Mouse (Mus musculus): ENCODE measurements around the gene Eif4e. TPM values are rescaled to one million over a fixed set of nuclear protein-coding genes. Genes with fewer than 3 reads are reported as not detected.
A peak's percentile ranks its signal among the peaks of the same experiment; 100 is the strongest.

Eif4e gene
- 382 and 420 TPM in 2 replicates for polyA plus RNA-seq (2015; fragmentation: Nextera tagmentation; extraction: Ambion mirVana)

GRCm38 (mm10) chr3:138526073-138526915 lies at the start of gene Eif4e:
TSS of gene Eif4e (plus strand) at chr3:138526179.
- 0 out of 2 replicates have a peak, but pooled peaks have one; percentile 38 for ATAC-seq (ENCODE audit: insufficient number of reproducible peaks, insufficient read depth, low FRiP score, low TSS enrichment, low read depth)
- peak within 1 kb of the TSS; percentile 81 for H3K4me2 ChIP-seq
- 1% methylated on average over 39 of the region's 39 CpGs for WGBS
- H3K27me3 ChIP-seq: no peaks in the 10 kb centered on the region
- H3K36me3 ChIP-seq: no peaks in the 10 kb centered on the region
- peak within 1 kb of the TSS; percentile 91 for H3K27ac ChIP-seq
- peaks cover 21% of the 10 kb centered on the region for H3K4me1 ChIP-seq
- H3K4me3 ChIP-seq: peak within 1 kb of the TSS; percentile 99
- peak within 1 kb of the TSS; percentile 72 for H3K9ac ChIP-seq
- no peaks in the 10 kb centered on the region for H3K9me3 ChIP-seq

DNA sequence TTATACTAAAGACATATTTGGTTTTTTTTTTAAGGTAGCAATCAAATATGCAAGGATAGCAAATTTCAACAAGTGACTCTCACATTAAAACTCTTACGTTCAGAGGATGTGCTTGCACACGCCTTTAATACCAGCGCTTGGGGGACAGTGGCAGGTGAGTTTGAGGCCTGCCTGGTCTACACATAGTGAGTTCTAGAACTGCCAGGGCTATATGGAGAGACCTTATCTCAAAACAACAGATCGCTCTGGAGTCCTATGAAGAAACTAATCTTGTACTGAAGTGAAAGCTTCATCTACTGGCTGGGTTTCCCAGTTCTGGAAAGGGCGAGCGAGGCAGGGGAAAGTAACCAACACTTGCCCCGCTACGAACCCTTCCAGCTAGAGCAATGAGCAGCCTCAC lies 46.5 kb upstream of the Eif4e start:
- Histone ChIP-seq H3K4me3 (no peak overlapping the region), H3K4me1 (no peaks in the 10 kb centered on the region), H3K27ac (no peak overlapping the region), H3K27me3 (no peaks in the 10 kb centered on the region), H3K36me3 (peaks cover 38% of the 10 kb centered on the region), H3K4me2 (no peak overlapping the region), H3K9me3 (no peaks in the 10 kb centered on the region), H3K9ac (no peak overlapping the region)
- 93% methylated on average over 8 of the region's 8 CpGs for WGBS
- no peak for ATAC-seq (ENCODE audit: insufficient number of reproducible peaks, insufficient read depth, low FRiP score, low TSS enrichment, low read depth)

GRCm38 (mm10) chr3:138481526-138482284 lies 44.3 kb upstream of the Eif4e start:
- Histone ChIP-seq H3K9me3 (no peaks in the 10 kb centered on the region), H3K36me3 (peaks cover 48% of the 10 kb centered on the region), H3K27ac (no peak overlapping the region), H3K27me3 (no peaks in the 10 kb centered on the region), H3K4me2 (no peak overlapping the region), H3K9ac (no peak overlapping the region), H3K4me1 (no peaks in the 10 kb centered on the region), H3K4me3 (no peak overlapping the region)
- no peak for ATAC-seq (ENCODE audit: insufficient number of reproducible peaks, insufficient read depth, low FRiP score, low TSS enrichment, low read depth)
- 76% methylated on average over 14 of the region's 14 CpGs for WGBS

GRCm38 (mm10) chr3:138483240-138483639 lies 42.7 kb upstream of the Eif4e start:
- H3K27me3 ChIP-seq: no peaks in the 10 kb centered on the region
- H3K4me3 ChIP-seq: no peak overlapping the region
- H3K36me3 ChIP-seq: peaks cover 47% of the 10 kb centered on the region
- 94% methylated on average over 2 of the region's 2 CpGs for WGBS
- H3K9ac ChIP-seq: no peak overlapping the region
- no peaks in the 10 kb centered on the region for H3K9me3 ChIP-seq
- H3K4me1 ChIP-seq: peaks cover 10% of the 10 kb centered on the region
- ATAC-seq (ENCODE audit: insufficient number of reproducible peaks, insufficient read depth, low FRiP score, low TSS enrichment, low read depth): no peak
- H3K4me2 ChIP-seq: no peak overlapping the region
- H3K27ac ChIP-seq: no peak overlapping the region

DNA sequence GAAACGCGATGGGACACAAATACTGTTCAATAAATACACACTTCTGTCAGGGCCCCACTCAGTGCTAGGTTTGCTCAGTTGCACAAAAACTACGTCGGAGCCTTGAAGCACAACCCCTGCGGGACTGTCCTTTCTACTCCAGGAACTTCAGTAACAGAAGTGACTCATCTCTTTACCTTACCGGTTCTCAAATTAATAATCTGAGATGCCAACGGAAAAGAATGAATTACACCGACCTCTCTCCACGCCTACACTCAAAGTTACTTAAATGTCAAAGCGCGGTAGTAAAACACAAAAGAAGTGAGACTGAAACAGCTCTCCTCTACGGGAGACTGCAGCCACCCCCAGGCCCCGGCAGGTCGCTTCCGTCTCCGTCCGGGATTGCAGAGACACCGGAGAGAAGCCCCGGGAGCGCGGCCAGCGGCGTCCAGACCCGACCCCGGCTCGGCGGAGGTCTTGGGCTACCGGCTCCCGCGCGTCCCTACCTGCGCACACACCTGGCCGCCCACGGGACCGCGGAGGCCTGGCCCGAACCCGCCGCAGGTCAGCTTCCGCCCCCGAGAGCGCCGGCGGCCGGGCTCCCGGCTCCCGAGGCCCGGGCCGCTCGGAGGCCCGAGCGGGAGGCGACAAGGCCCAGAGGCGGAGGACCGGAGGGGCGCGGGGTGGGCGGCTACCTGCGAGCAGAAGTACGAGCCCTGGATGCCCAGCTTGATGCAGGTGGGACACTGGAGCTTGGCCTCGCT lies 37.2 kb upstream of the Eif4e start:
- no peak; the same call in none of the 2 replicates for ATAC-seq (ENCODE audit: insufficient number of reproducible peaks, insufficient read depth, low FRiP score, low TSS enrichment, low read depth)
- under 1% methylated on average over 60 of the region's 61 CpGs for WGBS
- H3K27me3 ChIP-seq: no peaks in the 10 kb centered on the region; the same call in 1 of the 2 replicates
- H3K27ac ChIP-seq: peak overlapping the region; percentile 72; the same call in 1 of the 2 replicates
- peak overlapping the region; percentile 87 for H3K4me3 ChIP-seq
- H3K4me1 ChIP-seq: peaks cover 12% of the 10 kb centered on the region
- peaks cover 18% of the 10 kb centered on the region for H3K36me3 ChIP-seq
- peak overlapping the region; percentile 91 for H3K9ac ChIP-seq
- no peaks in the 10 kb centered on the region for H3K9me3 ChIP-seq
- peak overlapping the region; percentile 78 for H3K4me2 ChIP-seq

DNA sequence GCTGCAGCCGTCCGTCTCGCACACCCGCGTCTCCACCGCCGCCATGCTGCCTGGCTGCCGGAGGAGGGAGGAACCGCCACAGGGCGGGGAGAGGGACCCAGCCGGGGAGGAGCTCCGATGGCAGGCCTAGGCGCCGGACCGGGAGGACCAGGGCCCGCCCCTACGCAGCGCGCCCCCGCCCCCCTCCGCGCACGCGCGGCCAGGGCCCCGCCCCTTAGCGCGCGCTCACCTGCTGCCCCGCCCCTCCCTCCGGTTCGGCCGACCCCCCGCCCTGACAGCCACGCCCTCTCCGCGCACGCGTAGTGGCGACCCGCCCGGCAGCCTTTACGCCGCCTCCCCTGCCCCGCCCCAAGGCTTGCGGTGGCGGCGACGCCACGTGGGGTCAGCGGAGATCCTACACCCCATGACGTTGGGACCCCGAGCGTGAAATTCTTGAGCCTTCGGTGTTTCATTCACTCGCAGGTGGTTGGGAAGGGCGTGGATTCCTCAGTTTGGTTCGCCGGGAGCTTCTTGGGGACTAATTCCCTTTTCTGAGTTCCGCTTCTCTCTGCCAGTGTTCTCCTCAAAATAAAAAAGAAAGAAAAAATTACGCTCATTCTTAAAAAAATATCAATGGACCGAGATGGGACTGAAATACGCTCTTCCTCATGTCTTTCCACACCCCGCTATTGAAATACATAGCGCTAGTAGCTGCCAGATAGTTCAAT lies 36.5 kb upstream of the Eif4e start, which contains the start of gene Metap1:
Gene Metap1 (minus strand): TSS at position 189 of the 707 bp plus-strand sequence.
- Histone ChIP-seq H3K9me3 (no peaks in the 10 kb centered on the region), H3K4me2 (peak within 1 kb of the TSS; percentile 78), H3K9ac (peak within 1 kb of the TSS; percentile 91), H3K27me3 (no peaks in the 10 kb centered on the region; the same call in 1 of the 2 replicates), H3K4me3 (peak within 1 kb of the TSS; percentile 87), H3K27ac (peak within 1 kb of the TSS; percentile 72; the same call in 1 of the 2 replicates), H3K36me3 (peaks cover 16% of the 10 kb centered on the region), H3K4me1 (peaks cover 12% of the 10 kb centered on the region)
- peak; percentile 98 for ATAC-seq (ENCODE audit: insufficient number of reproducible peaks, insufficient read depth, low FRiP score, low TSS enrichment, low read depth)
- under 1% methylated on average over 46 of the region's 65 CpGs for WGBS

DNA sequence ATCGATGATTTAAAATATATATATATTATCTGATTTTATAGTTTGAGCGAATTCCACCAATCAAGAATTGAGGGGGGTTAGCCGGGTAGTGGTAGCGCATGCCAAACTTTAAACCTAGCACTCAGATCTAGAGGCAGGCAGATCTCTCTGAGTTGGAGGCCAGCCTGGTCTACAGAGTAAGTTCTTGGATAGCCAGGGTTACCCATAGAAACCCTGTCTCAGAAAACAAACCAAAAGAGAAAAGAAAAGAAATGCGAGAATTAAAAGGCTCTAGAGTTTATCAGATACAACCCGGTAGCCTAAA lies 36.0 kb upstream of the Eif4e start:
- Histone ChIP-seq H3K4me2 (peak overlapping the region; percentile 78), H3K9ac (peak overlapping the region; percentile 91), H3K27ac (no peak overlapping the region), H3K27me3 (no peaks in the 10 kb centered on the region; the same call in 1 of the 2 replicates), H3K4me1 (peaks cover 12% of the 10 kb centered on the region), H3K4me3 (peak overlapping the region; percentile 87), H3K9me3 (no peaks in the 10 kb centered on the region), H3K36me3 (peaks cover 11% of the 10 kb centered on the region)
- 24% methylated on average over 6 of the region's 6 CpGs for WGBS
- ATAC-seq (ENCODE audit: insufficient number of reproducible peaks, insufficient read depth, low FRiP score, low TSS enrichment, low read depth): no peak

GRCm38 (mm10) chr3:138493668-138494067 lies 32.3 kb upstream of the Eif4e start:
- no peaks in the 10 kb centered on the region for H3K36me3 ChIP-seq
- ATAC-seq (ENCODE audit: insufficient number of reproducible peaks, insufficient read depth, low FRiP score, low TSS enrichment, low read depth): no peak
- WGBS: 80% methylated on average over 3 of the region's 3 CpGs

GRCm38 (mm10) chr3:138494565-138494964 lies 31.4 kb upstream of the Eif4e start:
- 58% methylated on average over 1 of the region's 1 CpGs for WGBS

More at GRCm38 (mm10) chr3:138493668-138494067, 32.3 kb upstream of the Eif4e start:
- H3K4me1 ChIP-seq: no peaks in the 10 kb centered on the region
- no peak overlapping the region for H3K9ac ChIP-seq
- no peak overlapping the region for H3K27ac ChIP-seq
- H3K9me3 ChIP-seq: no peaks in the 10 kb centered on the region
- no peak overlapping the region for H3K4me2 ChIP-seq
- no peak overlapping the region for H3K4me3 ChIP-seq
- H3K27me3 ChIP-seq: no peaks in the 10 kb centered on the region; the same call in 1 of the 2 replicates

DNA sequence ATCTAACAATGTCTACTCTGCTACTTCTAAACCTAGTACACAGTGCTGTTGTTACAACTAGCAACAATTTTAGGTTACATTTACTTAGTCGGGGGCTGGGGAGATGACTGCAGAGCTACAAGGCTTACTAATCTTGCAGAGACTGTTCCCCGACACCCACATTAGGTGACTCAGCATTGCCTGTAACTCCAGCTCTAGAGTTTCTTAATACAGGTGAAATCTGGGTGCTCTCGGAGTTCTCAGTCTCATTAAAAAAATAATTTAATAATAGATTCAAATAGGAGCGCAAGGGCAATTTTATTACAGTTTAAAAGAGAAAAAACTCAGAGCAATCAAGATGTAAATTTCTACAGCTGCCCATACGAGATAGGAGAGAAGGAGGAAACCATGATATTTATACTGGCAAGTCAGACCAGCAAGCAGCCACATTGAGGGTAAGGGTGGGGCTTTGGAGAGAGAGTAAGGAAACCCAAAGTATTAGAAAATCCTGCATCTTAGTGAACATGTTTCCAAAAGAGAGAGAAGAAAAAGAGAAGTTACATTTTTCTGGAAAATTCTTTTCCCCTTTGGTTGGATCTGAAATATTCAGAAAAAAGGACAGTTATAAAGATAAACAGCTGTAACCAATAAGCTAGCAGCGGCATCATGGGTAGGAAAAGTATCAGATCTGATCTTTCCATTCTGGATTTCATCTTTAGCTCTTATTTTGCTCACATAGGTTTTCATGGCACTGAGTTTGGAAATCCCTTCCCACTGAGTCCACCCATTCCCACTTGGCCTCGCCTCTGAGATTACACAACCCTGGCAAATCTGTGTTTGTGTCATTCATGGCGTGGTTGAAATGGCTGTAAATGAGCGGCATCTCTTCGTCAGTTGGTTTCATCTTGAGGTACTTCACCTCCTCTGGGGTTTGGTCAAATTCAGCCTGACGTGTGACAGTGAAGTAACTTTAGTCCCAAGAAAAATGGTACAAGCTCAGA lies 30.5 kb upstream of the Eif4e start:
- H3K27me3 ChIP-seq: no peaks in the 10 kb centered on the region; the same call in 1 of the 2 replicates

More at GRCm38 (mm10) chr3:138494565-138494964, 31.4 kb upstream of the Eif4e start:
- Histone ChIP-seq H3K9me3 (no peaks in the 10 kb centered on the region), H3K4me1 (no peaks in the 10 kb centered on the region), H3K4me2 (no peak overlapping the region), H3K9ac (no peak overlapping the region), H3K36me3 (no peaks in the 10 kb centered on the region), H3K4me3 (no peak overlapping the region), H3K27me3 (no peaks in the 10 kb centered on the region; the same call in 1 of the 2 replicates), H3K27ac (no peak overlapping the region)
- no peak for ATAC-seq (ENCODE audit: insufficient number of reproducible peaks, insufficient read depth, low FRiP score, low TSS enrichment, low read depth)

More for the DNA sequence above, 30.5 kb upstream of the Eif4e start:
- no peak for ATAC-seq (ENCODE audit: insufficient number of reproducible peaks, insufficient read depth, low FRiP score, low TSS enrichment, low read depth)
- 73% methylated on average over 11 of the region's 11 CpGs for WGBS
- Histone ChIP-seq H3K4me2 (no peak overlapping the region), H3K36me3 (no peaks in the 10 kb centered on the region), H3K9me3 (no peaks in the 10 kb centered on the region), H3K4me3 (no peak overlapping the region), H3K9ac (no peak overlapping the region), H3K4me1 (no peaks in the 10 kb centered on the region), H3K27ac (no peak overlapping the region; the same call in 1 of the 2 replicates)

Measured in embryonic facial prominence, embryonic 13.5 days (tissue).